ENCODE assay signal across 19 mouse cellular contexts in the genomic region with DNA sequence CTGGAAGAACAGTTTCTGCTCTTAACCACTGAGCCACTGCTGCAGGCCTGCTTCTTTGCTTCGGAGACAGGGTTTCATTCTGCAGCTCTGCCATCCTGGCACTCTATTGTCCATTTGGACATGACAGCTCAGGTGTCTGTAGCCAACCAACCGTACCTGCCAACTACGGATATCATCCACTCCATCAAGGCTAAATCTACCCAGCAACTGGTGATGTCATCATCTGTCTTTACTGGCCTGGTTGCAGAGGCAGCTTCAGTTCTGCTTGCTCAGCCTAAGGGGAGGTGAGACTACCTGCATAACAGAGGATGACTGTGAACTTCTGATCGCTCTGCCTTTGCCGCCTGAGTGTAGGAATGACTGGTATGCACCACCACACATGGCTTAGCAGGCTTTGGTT. TPM values are rescaled to one million over a fixed set of nuclear protein-coding genes. Genes with fewer than 3 reads are reported as not detected.
DNase-seq lines count a peak whose midpoint lies in the region; ATAC-seq and TF ChIP-seq lines count a peak whose summit lies in the region.
"Had no signal": no experiment of that assay in that cellular context is flagged by ENCODE, and none has a peak within 500 bp of the region (broad histone marks: within the 10 kb centered on the region; RNA-seq: fewer than 3 reads in every experiment).

No protein-coding gene starts in this region.

- no peak for TF ChIP-seq CTCF in thymus, adult 2 months (IDR thresholded peaks at IDR 0.05; ENCODE audit: borderline replicate concordance, control insufficient read depth, extremely low read depth, insufficient read depth, low read length, poor library complexity)

- H3K27me3 ChIP-seq in thymus, adult 2 months (ENCODE audit: control insufficient read depth, insufficient read depth, low read length) = no peaks in the 10 kb centered on the region; the same call in 1 of the 2 replicates

- intact Hi-C loops in gastrocnemius, postnatal 36 days (cut with DNase I) = no loop called here

- H3K27ac ChIP-seq in thymus, adult 2 months (ENCODE audit: control insufficient read depth, insufficient read depth, low read length) = no peak overlapping the region
- H3K27ac ChIP-seq: heart, adult 2 months; intestine, embryonic 15.5 days; limb, embryonic 15.5 days; neural tube, embryonic 12.5 days had no signal

- H3K4me3 ChIP-seq in thymus, adult 2 months (ENCODE audit: control insufficient read depth, insufficient read depth, low read length) = no peak overlapping the region
- H3K4me3 ChIP-seq: heart, adult 2 months; intestine, embryonic 15.5 days; limb, embryonic 15.5 days; neural tube, embryonic 12.5 days had no signal

- 82% methylated on average over 5 of the region's 5 CpGs for WGBS in thymus, adult 2 months

- peak; percentile 13 for DNase-seq in CD4-positive, CD25-positive, alpha-beta regulatory T cell, adult 2 months (ENCODE audit: low read depth, low spot score)
- peak; percentile 40 for DNase-seq in layer of hippocampus, adult 11-12 months (ENCODE audit: low spot score)
- no peak for DNase-seq in layer of hippocampus, postnatal 10 days (ENCODE audit: low spot score in 2 of 2)
- DNase-seq in cerebellum, postnatal 10 days = peak; percentile 62 to 76
- DNase-seq in kidney, postnatal 4 days = peak; percentile 13 to 42
- DNase-seq in thymus, adult 2 months = no peak
- DNase-seq in gastrocnemius, postnatal 36 days = no peak
- DNase-seq: heart, adult 2 months; midbrain, embryonic 14.5 days; retina, postnatal 1 day had no signal

- no peak for ATAC-seq in CD4-positive, CD25-positive, alpha-beta regulatory T cell, adult 4 months
- ATAC-seq: intestine, embryonic 15.5 days had no signal

- H3K36me3 ChIP-seq in thymus, adult 2 months (ENCODE audit: control insufficient read depth, insufficient read depth, low read length) = no peaks in the 10 kb centered on the region
- H3K36me3 ChIP-seq: intestine, embryonic 15.5 days; limb, embryonic 15.5 days; neural tube, embryonic 12.5 days had no signal

- TF ChIP-seq POLR2A in thymus, adult 2 months (IDR thresholded peaks at IDR 0.05; ENCODE audit: control insufficient read depth, extremely low read depth, insufficient read depth, low read length, poor library complexity) = no peak

- H3K4me1 ChIP-seq in thymus, adult 2 months (replicated peaks; ENCODE audit: control insufficient read depth, insufficient read depth, low read length) = no peaks in the 10 kb centered on the region

RNA-seq across cellular contexts. Expression of a gene that starts 1.6 kb away (rescaled TPM):
- not detected for polyA plus RNA-seq in CD4-positive, CD25-positive, alpha-beta regulatory T cell, adult 4 months (2017; shearing (Covaris generic))
- 10 to 100 TPM; 17.6 to 17.9 TPM for total RNA-seq in layer of hippocampus, postnatal 10 days (2021)
- polyA plus RNA-seq in thymus, adult 2 months (2012; rRNA removed) = 1.9 and 3.7 TPM in 2 replicates
- 10 to 100 TPM; 22.5 to 29.7 TPM for total RNA-seq in gastrocnemius, postnatal 36 days (2021)

RNA-seq across cellular contexts. Expression of a gene that starts 36.3 kb away (rescaled TPM):
- polyA plus RNA-seq in CD4-positive, CD25-positive, alpha-beta regulatory T cell, adult 4 months (2017; shearing (Covaris generic)) = not detected
- not detected for total RNA-seq in layer of hippocampus, postnatal 10 days (2021)
- not detected in 2 replicates for polyA plus RNA-seq in thymus, adult 2 months (2012; rRNA removed)
- total RNA-seq in gastrocnemius, postnatal 36 days (2021) = not detected
- total RNA-seq: heart, adult 2 months; heart, postnatal 10 days; left cerebral cortex, adult 18-20 months had no signal
- polyA plus RNA-seq: frontal cortex, adult 2 months; heart, adult 2 months; intestine, embryonic 15.5 days; limb, embryonic 15.5 days; lung, embryonic 16.5 days; midbrain, embryonic 14.5 days; neural tube, embryonic 12.5 days; spleen, adult 2 months had no signal

Comparison
In these comparisons a context has a peak if more than half of its experiments do, and no peak if none do; other contexts are left out.
1. DNase-seq: peak in CD4-positive, CD25-positive, alpha-beta regulatory T cell, adult 2 months (single experiment), layer of hippocampus, adult 11-12 months (single experiment), cerebellum, postnatal 10 days (2 of 2) and kidney, postnatal 4 days (2 of 2); none in layer of hippocampus, postnatal 10 days (0 of 2), thymus, adult 2 months (single experiment) and gastrocnemius, postnatal 36 days (0 of 2).